Mouse (Mus musculus) urinary bladder, postnatal 25 days (tissue): Measurements from ENCODE around the gene Irs2.
A peak's percentile ranks its signal among the peaks of the same experiment; 100 is the strongest.

Source experiments
- DNase-seq: peaks from one replicate; pipeline ENCODE4 v3.0.0; 2022; ENCODE audit warnings: low spot score

The Irs2 gene

DNA sequence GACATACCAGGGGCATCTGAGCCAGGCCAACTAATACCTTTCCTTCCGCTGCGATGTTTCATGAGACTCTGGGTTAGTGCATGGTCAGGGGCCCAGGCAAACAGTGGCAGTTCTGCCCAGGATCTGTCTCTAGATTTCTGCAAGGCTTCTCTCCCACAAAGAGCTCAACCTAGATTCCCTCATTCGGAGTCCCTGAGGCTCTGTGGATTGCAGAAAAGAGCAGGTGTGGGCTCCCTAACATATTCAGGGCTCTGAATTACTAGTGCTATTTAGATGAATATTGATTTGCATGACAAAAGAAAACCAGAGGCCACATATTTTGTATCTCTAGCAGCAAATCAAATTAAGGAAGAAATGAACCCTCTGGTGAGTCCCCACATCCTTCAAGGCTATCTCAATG, 18.3 kb downstream of the Irs2 start:
- DNase-seq: no peak

DNA sequence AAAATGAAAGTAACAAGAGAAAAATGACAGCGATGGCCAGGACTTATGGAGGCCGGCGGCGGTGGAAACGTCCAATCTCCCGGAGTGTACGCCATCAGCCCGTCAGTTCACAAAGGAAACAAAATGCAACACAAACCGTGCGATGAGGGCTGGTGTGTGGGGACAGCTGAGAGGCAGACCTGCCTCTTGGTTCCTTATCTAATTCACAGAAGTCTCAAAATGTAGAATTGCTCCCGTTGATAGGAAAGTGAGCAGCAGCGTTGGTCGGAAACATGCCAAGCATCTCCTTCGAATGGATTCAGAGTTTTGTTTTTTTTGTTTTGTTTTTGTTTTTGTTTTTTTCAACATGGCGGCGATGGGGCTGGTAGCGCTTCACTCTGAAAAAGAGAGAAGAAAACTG, 21.6 kb downstream of the Irs2 start:
- DNase-seq: no peak

DNA sequence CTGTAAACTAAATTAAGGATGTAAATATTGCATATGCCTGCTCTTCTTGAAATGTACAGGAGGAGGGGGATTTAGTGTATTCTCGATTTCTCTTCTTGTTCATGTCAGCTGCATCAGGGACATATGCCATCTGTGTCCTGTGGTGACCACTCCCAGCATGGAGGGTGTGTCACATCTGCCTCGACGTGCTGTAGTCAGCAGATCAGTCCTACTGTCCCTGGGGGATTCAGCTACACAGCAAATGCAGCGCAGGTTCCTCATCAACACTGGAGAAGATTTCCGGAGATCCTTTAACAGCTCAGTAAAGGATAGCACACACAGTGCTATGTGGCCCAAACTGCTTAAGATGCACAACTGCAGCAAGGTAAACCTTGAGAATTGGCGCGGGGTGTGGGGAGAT, 23.2 kb downstream of the Irs2 start:
- no peak for DNase-seq

DNA sequence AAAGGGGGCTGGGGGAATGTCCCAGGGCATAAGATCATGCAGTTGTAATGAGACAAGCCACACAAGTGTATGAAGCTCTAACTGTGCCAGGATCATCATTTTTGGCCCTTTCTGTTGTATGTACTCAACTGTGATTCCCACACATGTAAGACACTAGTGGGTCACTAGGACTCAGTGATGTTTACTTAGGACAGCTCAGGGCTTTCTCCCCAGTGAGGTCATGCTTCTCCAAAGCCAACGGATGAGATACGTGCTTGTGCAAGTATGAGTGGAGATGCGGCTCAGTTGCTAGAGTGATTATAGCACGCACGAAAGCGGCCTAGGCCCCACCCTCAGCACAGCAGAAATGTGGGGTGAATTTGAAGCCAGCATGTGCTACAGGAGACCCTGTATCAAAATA, 27.4 kb downstream of the Irs2 start:
- DNase-seq: no peak

DNA sequence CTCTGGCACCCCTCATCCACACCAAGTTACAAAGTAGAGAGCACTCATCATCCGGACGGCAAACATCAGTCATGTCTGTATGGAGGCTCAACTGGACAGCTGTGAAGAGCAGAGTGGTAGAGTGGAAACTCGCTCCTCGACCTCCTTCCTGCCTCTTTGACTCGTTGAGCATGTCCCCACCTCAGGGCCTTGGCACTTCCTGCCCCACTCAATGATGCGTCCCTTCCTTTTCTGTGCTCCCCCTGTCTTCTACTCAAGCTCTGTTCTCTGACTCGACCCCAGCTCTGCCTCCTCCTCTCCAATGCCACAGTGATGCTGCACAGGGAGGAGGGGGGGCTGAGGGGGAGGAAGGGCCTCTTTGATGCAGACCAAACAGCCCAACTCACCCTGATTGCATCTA, 28.3 kb downstream of the Irs2 start:
- DNase-seq: no peak

DNA sequence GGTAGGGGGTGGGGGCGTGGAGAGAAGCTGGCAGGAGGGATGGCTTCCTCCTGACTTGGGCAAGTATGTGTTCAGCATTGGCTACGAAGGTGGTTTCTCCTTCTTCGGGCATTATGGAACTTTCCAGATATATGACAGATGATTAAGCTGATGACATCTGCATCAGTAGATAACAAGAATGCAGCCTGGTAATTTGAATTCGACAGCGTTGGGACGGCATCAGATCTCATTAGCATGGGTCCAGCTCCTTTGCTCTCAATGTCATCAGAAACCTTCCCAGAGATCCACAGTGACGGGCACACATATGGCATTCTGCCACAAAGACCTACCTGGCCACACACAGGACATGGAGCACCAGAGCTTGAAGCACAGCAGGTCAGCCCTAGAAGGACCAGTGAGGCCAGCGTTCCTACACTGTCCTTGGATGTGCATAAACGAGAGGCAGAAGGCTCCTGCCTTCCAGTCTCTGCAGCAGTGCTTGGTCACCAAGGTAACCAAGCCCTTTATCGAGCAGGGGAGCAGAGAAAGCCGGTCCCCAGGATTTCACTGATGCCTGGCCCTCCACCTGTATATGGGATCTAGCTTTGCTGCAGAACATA, 29.0 kb downstream of the Irs2 start:
- no peak for DNase-seq

DNA sequence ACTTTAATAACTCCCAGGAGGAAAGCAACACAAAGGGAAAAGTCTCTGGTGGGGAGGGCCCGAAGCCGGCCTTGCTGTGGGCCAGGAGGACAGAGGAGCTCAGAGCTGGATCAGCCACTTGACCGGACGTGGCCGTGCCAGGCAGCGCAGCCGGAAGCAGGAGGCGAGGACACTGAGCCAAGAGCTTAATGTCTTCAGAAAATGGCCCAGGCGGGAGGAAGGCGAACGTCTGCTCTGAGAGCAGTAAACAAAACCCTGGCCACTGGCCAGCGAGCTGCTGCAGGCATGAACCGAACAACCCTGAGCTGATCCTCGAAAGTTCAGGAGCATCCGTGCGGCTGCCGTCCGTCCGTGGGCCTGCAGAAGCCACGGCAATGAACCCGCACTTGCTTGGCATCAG, 29.9 kb downstream of the Irs2 start:
- DNase-seq: peak; percentile 64

DNA sequence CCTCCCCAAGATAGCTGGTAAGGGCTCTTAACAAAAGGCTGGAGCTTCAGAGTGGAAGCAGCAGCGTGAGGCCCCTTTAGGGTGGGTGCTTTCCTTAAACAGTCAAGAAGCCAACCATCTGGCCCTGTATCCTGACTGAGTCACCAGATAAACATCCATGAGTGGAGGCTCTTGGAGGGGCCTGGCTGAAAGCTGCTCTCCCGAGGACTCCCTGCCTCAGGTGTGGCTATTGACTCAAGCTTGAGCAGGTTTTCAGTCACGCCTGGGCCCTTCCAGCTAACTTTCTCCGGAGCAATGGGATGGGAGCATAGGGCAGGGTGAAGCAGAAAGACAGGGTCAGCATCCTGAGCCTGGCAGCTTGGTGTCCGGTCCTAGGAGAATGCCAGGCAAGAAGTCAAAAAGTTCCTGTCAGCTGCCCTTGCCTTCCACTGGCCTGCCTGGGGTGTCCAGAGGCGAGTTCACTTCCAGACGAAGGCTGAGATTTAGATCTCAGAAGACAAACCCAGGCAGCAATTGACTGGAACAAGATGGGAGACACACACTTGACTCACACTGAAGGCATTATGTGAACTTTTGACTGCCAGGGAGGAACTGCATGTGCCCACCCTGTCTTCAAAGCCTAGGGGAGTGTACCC, 30.4 kb downstream of the Irs2 start:
- peak; percentile 41 for DNase-seq

DNA sequence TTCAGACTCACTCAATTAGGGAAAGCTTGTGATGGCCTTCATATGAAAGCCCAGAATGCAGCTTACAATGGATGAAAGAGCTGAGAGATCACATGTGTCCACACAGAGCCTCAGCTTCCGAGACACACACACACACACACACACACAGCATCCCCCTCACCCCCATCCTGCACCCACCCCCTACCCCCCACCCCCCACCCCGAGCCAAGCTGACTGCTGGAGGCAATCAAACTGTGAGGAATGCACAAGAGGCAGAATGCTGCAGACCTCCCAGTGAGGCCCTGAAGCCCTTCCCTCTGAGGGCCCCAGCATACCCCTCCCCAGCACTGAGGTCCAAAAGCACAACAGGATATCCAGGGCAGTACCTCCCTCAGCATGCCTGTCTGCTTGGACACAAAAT, 33.6 kb downstream of the Irs2 start:
- no peak for DNase-seq

DNA sequence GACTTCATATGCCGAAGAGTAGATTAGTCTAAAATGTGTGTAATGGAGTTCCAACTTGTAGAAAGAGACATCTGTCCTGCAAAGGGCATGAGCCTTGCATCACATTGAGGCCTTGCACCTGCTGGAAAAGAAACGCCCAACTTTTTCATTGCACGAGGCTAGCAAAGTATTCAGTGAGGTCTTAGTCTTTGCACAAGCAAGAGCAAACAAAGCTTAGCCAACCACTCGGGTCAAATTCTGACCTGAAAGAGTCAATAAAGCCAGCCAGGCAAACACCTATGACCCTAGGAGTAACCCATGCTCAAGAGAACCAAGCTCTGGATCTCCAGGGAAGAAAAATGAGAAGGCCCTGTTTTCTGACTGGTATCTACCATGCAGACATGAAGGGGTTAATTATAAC, 34.1 kb downstream of the Irs2 start:
- DNase-seq: no peak

DNA sequence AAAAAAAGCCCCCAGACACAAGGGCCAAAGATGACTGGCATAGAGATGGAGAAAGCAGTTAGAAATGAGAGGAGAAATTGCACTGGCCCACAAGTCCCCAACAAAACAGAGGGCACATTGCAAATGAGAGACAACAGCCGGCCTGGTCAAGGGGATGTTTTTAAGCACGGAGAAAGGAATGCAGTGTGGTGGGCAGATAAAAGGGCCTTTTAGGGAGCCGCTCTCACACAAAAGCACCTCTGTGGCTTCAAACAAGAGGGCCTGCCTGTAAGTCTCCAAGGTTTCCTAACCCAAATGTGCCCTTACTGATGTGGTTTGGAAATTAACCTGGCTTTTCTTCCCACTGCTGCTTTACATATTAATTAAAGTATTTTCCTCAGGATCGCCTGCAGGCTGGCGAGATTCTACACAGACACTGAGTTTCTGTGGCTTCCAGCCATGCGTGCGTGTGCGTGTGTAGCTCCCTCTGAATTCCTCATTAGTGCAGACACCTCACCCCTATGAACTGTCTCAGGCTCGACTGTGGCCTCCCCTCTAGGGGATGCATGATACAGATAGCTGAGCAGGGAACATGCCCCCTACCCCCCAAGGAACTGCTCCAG, 35.3 kb downstream of the Irs2 start:
- no peak for DNase-seq

DNA sequence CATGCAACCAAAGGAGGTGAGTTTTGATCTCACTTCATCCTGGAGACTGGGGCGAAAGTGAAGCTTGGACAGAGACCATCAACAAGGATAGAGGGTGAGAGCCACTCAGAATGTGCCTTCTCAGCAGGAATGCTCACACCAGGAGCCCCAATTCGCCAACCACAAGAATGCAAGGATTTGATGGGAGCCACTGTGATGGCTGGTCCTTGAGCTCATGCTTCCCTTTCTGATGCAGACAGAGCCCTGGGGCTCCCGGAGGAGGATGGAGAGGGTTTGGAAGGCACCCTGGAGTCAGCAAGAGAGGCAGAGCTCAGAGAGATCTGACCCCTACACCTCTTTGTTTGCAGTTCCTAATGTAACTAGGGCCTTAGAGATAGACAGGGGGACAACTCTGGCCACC, 36.3 kb downstream of the Irs2 start:
- no peak for DNase-seq

DNA sequence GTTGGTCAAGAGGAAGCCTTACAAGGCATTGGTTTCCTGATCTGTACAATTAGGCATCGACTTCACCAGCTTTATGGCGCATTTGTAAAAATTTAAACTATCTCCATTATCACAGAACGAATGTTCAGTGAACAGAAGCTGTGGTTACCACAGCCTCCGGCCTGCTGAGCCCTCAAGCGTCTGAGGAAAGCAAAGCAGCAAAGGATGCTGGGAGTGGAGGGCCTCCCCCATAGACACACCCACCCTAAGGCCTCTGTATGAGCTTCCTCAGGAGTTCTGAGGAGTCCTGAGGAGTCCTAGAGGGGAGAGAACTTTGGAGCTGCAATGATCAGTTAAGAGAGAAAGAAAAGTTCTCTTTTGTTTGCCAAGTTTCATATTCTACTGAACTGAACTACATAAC, 36.7 kb downstream of the Irs2 start:
- no peak for DNase-seq

DNA sequence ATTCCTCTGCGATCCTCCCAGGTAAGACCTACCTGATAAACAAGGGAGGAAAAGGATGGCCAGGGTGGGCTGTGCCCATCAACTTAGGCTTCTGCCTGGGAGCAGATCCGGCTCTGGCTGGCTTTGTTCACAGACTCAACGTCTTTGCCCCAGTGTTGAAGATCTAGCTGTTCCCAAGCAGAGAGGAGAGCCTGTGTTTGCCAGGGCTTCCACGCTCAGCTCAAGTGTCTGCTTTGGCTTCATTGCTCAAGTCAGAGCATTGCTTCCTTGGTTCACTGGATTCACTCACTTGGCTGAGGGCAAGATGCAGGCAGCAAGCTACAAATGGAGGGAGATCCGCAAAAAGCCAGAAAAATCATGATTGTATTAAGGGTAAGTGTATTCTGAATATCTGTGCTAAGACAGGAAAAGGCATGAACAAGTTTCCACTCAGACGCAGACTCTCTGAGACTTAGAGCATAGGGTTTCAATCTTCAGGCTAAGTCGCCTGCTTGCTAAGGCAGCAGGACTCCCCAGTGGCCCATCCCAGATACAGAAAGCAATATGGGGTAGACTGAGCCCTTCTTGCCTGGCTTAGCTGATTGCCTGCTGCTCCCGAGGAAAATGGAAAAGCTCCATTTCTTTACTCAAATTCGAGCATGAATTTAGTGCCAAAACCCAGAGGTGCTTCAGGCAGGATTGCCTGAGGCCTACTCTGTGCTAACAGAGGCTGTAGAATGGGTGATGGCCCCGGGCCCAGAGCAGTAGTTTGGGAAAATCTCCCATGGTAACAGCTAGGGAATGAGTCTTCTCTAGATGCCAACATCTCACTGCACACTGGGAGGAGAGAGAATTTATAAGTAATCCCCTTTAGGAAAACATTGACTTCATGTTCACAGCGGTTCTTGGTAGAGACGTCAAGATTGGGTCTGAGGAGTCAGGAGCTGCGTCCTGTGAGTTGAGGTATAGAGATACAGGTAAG, 37.5 kb downstream of the Irs2 start:
- DNase-seq: no peak

DNA sequence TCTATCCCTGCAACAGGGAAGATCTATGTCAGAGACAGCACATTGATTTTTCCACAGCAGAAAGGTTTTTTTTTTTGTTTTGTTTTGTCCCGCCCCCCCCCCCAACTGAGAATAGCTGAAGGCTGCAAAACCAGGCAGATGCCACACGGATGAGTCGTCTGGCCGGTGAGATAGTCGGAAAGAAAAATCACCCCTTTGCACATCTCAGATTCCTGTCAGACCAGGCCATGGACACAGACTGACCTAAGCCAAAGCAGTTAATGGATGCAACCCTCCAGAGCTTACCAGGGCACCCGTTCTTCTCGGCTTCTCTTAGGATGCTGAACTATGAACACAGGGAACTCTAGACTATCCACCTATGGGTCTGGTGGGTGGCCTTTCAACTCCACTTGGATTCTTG, 39.6 kb downstream of the Irs2 start:
- no peak for DNase-seq

DNA sequence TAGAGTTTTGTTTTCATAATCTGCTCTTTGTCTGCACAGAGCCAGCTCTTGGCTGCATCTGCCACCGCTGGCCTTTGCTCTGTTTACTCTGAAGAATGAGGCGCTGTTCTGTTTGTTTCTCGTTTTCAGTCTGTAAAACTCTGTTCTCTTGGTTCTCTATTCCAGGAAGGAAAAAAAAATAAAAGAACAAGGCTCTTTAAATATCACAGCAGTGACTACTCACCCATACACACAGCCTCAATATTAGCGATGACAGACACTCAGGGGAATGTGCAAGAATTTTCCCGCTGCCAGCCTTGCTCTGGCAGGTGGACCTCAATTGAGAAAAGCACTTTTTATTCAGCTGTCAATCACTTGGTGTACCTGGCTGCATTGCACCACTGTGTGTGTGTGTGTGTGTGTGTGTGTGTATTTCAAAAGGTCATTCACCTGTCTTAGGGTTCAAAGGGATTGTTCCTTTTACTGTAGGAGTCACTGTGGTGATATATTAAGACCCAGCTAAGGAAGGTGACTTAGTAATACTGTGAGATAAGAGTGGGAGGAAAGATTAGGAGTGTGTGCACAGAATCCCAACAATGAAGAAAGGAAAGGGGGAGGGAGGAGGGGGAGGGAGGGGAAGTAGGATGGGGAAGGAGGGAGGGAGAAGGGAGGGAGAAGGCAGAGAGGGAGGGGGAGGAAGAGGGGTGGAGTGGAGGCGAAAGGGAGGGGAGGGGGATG, 42.7 kb downstream of the Irs2 start:
- no peak for DNase-seq

DNA sequence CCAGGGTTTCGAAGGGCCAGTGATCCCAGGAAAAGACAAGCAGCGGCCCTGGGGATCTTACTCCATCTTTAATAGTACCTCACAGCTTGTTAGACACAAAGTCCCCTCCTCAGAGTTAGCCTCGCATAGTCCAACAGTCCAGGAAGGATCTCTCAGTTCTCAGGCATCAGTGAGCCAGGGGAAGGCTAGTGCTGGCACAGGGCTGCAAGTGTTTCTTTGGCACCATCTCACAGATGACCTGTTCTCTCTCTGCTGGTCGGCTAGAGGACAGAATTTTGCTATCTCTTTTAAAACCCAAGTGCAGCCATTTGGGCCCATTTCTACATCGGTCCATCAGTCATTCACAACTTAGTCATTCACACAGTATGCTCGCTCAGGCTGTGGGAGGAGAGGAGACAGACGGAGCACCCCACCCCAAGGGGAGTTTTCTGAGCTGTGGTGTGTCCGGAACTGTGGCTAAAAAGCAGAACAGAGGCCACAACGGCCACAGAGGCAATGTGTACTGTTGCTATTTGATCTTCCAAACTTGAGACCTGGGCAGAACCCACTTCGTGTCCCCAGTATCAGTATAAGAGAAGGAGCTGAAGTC, 43.7 kb downstream of the Irs2 start:
- DNase-seq: no peak

DNA sequence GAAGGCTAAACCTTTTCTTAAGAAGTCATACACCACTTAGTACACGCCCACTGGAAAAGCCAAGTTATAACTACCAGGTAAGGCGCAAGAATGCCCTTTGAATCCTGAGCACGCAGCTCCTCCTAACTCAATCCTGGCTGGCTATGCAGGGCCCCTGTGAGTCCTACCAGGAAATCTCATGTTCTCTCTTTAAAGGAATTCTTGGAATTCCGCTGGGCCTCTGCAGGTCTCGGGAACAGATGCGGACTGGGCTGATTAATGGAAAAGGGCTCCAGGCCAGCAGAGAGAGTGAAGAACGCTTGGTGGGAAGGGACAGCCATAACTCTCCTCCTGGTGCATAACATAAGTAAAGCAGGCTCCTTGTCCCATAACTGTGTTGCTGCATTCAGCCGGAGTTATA, 46.3 kb downstream of the Irs2 start:
- no peak for DNase-seq

DNA sequence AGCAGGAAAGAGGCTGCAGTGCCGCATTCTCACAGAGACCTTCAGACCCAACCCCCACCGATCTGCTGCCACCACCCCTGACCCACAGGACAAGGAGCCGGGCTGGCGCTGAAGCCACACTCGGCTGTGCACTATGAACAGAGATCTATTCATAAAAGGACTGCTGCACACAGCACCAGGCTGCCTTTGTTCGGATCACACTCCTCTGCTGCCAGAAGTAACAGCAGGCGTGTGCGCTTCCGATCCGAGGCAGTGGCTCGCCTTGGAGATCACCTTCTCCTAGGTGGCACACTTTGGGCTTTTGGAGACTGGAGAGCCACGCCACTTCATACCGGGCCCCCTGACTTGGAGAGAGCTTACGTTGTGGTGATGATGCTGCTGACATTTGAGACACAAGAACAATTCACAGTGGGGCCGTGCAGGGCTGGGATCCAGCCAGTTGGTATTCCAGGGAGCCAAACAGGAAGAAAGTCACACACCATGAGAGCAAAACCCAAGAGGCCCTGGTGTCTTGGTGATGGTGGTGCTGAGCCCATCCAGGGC, 47.9 kb downstream of the Irs2 start:
- DNase-seq: no peak

DNA sequence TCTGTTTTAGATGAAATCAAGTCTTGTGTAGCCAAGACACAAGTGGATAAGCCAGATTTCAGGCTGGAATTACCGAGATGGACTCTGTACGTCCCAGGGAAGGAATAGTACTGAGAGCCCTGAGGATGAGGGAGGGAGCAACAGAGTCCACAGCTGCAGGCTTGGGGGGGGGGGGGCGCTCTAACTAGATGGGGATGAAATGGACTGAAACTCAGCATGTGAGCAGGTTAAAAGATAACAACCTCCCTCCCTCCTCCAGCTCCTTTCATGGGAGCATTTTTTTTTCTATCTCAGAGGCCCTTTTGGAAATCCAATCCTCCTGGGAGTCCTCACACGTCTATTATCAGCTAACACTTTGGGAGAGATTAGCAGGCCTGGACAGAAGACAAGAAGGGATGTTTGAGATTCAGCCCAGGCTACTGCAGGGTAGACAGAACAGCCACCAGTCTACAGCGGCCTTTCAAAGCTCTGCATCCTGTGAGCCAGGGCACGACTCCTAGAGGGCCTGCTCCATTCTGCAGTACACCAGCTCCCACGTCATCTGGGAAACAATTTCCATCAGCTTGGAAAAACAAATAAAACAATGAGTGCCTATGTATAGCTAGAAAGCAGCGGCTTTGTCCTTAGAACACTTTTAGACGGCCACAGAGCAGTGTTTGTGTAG, 50.8 kb downstream of the Irs2 start:
- no peak for DNase-seq
